Mouse (Mus musculus) layer of hippocampus, adult 18-20 months (tissue): Measurements from ENCODE around the gene Mark3. TPM values are rescaled to one million over a fixed set of nuclear protein-coding genes. Genes with fewer than 3 reads are reported as not detected.

Source experiments
- DNase-seq, 2 experiments: peaks; one replicate each; pipeline ENCODE4 v3.0.0; 2022; ENCODE audit warnings: low spot score in 2 of 2
- total RNA-seq, 2 experiments: library from RNA; stranded (reverse); gene quantifications; 2 replicates each; pipeline ENCODE4 v1.2.3; 2021

Mark3 gene
- total RNA-seq, 2 experiments from 2014 or later, result 92.2 to 92.3 TPM

GRCm38 (mm10) chr12:111559647-111560258, 14.6 kb upstream of the Mark3 start:
- DNase-seq, result peak; percentile 68 to 80

GRCm38 (mm10) chr12:111560286-111560685, 14.0 kb upstream of the Mark3 start:
- peak; percentile 32 to 51 for DNase-seq

DNA sequence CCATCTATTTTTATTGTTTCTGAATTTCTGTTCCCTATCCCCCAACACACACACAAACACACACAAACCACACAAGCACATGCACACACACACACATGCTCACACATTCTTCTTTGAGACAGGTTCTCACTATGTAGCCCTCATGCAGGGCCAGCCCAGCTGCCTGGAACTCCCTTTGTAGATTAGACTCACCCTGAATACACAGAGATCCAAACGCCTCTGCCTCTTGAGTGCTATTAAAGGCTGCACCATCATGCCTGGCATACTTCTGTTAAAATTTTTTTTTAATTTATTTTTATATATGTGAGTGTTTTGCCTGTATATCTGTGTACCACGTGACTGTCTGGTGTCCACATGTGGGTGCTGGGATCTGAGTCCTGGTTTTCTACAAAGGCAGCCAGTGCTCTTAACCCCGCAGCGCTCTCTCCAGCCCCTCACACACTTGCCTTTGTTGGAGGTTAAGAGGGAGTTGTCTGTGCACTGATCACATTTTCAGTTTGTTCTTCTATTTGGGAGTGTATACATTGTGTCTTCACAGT, 12.0 kb upstream of the Mark3 start:
- DNase-seq, result no peak

DNA sequence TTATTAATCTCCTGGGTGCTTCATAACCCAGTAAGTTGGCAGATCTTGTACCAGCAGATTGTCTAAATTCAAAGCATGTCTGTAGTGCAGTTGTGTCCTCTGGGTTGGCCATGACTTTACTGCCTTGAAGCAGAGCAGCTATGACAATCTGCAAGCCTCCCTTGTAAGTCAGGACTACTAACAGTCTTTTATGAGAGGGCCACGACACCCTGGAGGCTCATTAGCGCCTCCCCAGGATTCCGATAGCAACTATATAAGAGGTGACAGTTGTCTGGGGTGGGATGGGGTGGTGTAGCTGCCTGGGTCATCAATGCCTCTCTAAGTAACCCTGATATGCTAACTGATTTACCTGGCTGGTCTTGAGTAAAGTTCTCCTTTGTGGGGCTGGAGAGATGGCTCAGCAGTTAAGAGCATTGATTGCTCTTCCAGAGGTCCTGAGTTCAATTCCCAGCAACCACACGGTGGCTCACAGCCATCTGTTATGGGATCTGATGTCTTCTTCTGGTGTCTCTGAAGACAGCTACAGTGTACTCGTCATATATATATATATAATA, 11.2 kb upstream of the Mark3 start:
- DNase-seq, result peak in 1 of 2 experiments; percentile 17

DNA sequence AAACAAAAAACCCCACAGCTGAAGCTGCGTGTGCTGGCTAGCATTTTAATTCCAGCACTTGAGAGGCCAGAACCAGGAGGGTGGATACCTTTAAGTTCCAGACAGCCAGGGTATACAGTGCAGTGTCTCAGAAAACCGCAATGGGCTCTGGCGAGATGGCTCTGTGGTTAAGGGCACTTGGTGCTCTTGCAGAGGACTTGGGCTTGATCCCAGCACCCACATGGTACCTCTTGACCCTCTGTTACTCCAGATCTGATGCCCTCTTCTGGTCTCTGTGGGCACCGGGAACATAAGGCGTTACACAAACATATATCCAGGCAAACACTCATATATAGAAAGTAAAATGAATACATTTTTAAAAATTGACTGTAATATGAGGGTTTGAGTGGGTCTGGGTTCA, 9.0 kb upstream of the Mark3 start:
- no peak for DNase-seq

- DNase-seq, result no peak
Observed at GRCm38 (mm10) chr12:111568836-111569235, 5.5 kb upstream of the Mark3 start.

GRCm38 (mm10) chr12:111572406-111572805, 1.9 kb upstream of the Mark3 start:
- DNase-seq, result no peak

DNA sequence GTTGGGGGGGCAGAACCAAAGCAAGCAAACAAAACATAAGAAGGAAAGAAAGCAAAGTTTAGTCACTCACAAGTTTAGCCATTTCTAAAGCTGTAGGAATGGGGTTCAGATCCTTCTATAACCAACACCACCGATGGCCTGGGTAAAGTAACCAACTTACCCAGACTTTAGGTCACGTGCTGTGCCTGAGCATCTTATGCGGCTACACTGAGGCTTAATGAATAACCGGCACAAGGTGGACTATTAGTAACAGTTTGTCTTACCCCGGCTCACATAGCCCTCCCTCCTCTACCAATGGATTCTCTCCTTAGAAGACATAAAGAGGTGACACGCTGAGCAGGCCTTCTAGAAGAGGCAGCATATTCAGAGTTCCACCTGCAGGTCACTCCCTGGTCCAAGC, 1.0 kb upstream of the Mark3 start:
- DNase-seq, result no peak

GRCm38 (mm10) chr12:111574887-111575838, 840 bp downstream of the Mark3 start:
- DNase-seq, result peak in 1 of 2 experiments; percentile 43

- no peak for DNase-seq
Observed at GRCm38 (mm10) chr12:111583058-111583457, 8.7 kb downstream of the Mark3 start.

DNA sequence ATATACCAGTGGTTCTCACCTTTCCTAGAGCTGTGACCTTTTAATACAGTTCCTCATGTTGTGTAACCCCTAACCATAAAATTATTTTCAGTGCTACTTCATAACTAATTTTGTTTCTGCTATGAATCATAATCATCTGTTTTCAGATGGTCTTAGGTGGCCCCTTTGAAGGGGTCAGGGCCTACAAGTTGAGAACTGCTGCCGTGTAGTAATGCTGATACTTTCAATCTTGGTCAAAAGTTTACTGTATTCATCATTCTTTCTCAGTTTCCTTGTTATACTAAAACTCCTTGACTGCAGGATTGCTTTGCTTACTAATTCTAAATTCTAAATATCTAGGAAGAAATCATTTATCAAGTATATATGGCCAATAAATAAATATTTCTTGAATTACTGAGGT, 10.1 kb downstream of the Mark3 start:
- no peak for DNase-seq

- DNase-seq, result no peak
Observed at GRCm38 (mm10) chr12:111587252-111587651, 12.9 kb downstream of the Mark3 start.

DNA sequence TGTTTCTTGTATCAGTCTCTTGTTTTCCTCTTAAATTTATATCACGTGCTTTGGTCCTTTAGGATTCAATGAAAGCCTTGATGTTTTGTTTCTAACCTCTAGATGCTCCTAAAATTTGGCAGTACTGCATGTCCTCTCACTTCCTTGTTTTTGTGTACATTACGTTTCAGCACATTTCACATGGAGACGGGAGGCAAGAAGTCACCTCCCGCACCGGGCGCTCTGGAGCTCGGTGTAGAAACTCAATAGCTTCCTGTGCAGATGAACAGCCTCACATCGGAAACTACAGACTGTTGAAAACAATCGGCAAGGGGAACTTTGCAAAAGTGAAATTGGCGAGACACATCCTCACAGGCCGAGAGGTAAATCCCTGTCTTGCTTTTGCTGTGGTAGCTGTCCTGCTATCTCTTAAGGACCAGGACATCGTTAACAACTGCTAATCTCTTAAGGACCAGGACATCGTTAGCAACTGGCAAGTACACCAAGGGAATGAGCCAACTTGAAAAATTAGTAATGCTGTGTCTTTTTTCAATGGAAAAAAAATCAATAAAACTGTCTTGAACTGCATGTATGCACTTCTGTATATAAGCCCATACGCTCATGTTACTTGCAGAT, 18.2 kb downstream of the Mark3 start:
- DNase-seq, result no peak

- no peak for DNase-seq
Observed at GRCm38 (mm10) chr12:111593775-111594174, 19.5 kb downstream of the Mark3 start.

DNA sequence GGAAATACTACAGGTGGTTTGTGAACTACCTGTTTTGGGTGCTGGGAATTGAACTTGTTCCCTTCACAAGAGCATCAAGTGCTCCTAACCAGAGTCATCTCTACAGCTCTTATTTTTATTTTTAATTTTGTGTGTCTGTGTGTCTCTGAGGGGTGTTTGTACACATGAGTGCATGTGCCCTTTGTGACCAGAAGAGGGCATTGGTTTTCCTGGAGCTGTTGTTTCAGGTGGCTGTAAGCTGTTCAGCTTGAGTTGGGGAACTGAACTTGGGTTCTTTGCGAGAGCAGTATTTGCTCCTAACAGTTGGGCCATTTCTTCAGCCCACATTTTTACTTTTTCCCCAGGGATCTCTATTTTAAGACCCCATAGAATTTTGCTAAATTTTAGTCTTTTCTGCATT, 23.0 kb downstream of the Mark3 start:
- DNase-seq, result no peak

GRCm38 (mm10) chr12:111598902-111599301, 24.6 kb downstream of the Mark3 start:
- no peak for DNase-seq

DNA sequence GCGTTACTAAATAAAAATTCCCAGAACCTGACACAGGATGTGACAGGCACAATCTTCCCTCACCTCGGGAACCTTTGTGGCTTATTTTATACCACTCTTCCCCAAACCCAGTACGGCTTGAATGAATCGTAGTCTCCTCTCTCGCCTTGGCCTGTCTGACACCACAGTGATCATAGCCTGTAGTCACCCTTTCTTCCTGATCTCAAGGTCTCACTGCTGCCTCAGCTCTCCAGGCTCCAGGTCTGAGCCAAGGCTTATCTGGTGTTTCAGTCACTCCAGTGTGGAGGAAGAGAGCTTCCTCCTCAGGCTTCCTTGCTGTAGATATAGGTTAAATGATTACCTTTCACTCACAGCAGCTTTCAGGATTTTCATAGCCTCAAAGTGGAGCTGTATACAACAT, 25.3 kb downstream of the Mark3 start:
- DNase-seq, result no peak

DNA sequence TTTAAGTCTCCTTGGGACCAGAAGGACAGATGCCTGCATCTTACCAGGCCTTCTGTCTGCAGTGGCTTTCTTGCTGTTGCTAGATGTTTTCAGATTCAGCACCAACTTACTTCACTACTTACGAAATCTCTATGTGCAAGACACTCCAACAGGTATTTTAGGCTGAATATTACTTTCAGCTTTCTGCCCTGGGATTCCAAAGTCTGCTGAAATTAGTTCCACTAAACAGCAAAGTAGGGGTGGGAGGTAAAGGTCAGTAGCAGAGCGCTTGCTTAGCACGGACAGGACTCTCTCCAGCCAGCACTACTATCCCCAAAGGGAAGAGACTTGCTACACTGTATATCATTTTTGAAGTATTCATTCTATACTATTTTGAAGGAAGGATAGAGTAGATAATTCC, 29.5 kb downstream of the Mark3 start:
- DNase-seq, result no peak

GRCm38 (mm10) chr12:111605619-111606018, 31.3 kb downstream of the Mark3 start:
- peak in 1 of 2 experiments; percentile 32 for DNase-seq

DNA sequence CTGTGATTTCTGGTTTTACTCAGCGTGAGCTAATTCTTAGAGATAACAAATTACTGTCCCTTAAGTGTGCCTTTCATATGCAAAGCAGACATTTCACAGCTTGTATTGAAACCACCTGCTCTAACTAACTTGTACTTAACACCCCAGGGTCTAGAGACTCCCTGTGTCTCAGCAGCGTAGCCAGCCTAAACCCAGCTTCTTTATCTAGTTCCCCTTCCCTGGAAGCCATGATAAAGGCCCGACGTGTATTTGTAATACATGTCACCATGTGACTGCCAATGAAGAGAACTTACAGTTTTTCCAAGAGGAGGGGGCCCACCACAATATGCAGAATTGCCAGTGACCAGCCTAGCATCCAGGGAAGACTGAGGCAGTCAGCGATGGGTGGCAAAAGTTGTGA, 33.7 kb downstream of the Mark3 start:
- DNase-seq, result no peak

GRCm38 (mm10) chr12:111614475-111615141, 40.3 kb downstream of the Mark3 start:
- DNase-seq, result no peak
